Mouse (Mus musculus) hindbrain, postnatal 0 days (tissue): Measurements from ENCODE around the gene Tspear. TPM values are rescaled to one million over a fixed set of nuclear protein-coding genes. Genes with fewer than 3 reads are reported as not detected.

ENCODE experiments used
- ATAC-seq: fragments of 200-750 bp; cut with Nextera tagmentation; 2 replicates; pipeline ENCODE4 v1.8.0; 2017; ENCODE audit warnings: mild to moderate bottlenecking, moderate TSS enrichment, moderate library complexity
- DNase-seq: peaks from one replicate; pipeline ENCODE4 v3.0.0-alpha.2; 2015; ENCODE audit warnings: low spot score
- H3K27ac ChIP-seq: fragments of 300-500 bp; sonication (generic); 2 replicates; pipeline ENCODE4 v1.5.1; 2014; ENCODE audit warnings: mild to moderate bottlenecking
- H3K27me3 ChIP-seq: fragments of 300-500 bp; sonication (generic); 2 replicates; pipeline ENCODE4 v1.6.1; 2014; ENCODE audit warnings: low read length, mixed read lengths; ENCODE audit not compliant: insufficient read depth
- H3K36me3 ChIP-seq: fragments of 300-500 bp; sonication (generic); 2 replicates; pipeline ENCODE4 v1.6.1; 2014; ENCODE audit warnings: low read length, mixed read lengths; ENCODE audit not compliant: insufficient read depth
- H3K4me1 ChIP-seq: fragments of 300-500 bp; sonication (generic); 2 replicates; pipeline ENCODE4 v1.6.1; 2014; ENCODE audit warnings: antibody characterized with exemption, low read length, mixed read lengths; ENCODE audit not compliant: insufficient read depth
- H3K4me2 ChIP-seq: fragments of 300-500 bp; sonication (generic); 2 replicates; pipeline ENCODE4 v1.6.1; 2014; ENCODE audit warnings: low read depth, mild to moderate bottlenecking, low read length, moderate library complexity, mixed read lengths
- H3K4me3 ChIP-seq: fragments of 300-500 bp; sonication (generic); 2 replicates; pipeline ENCODE4 v1.5.1; 2014; ENCODE audit warnings: low read length
- H3K9ac ChIP-seq: fragments of 300-500 bp; sonication (generic); replicated peaks from 2 replicates; pipeline ENCODE4 v1.6.1; 2014; ENCODE audit warnings: mild to moderate bottlenecking, low read length, moderate library complexity, mixed read lengths
- H3K9me3 ChIP-seq: fragments of 300-500 bp; sonication (generic); 2 replicates; pipeline ENCODE4 v1.6.1; 2016; ENCODE audit warnings: low read length, mixed read lengths
- CTCF ChIP-seq: IDR thresholded peaks from 2 replicates; pipeline ENCODE4 v1.5.1; 2016; ENCODE audit warnings: antibody characterized with exemption, control low read depth, low read depth
- WGBS: fragments of 180-500 bp; shearing (Covaris S2); extraction: QIAGEN DNeasy Blood & Tissue Kit; methylation state at CpG from one replicate; pipeline ENCODE4 v1.1.7; 2014; 5-methylcytosine and 5-hydroxymethylcytosine counted together
- polyA plus RNA-seq: library from polyadenylated mRNA; unstranded; fragments of >200 nt; fragmentation: Nextera tagmentation; extraction: Ambion mirVana; gene quantifications from 2 replicates; pipeline ENCODE4 v1.2.1, GENCODE M21; 2015
- total RNA-seq: library from RNA; depleted of rRNA; stranded (reverse); fragments of >200 nt; gene quantifications from 2 replicates; pipeline ENCODE4 v1.2.3, GENCODE M21; 2014

Gene Tspear
- total and polyA plus RNA-seq, 2 experiments from 2014 or later, result 0.42 to 1.3 TPM

DNA sequence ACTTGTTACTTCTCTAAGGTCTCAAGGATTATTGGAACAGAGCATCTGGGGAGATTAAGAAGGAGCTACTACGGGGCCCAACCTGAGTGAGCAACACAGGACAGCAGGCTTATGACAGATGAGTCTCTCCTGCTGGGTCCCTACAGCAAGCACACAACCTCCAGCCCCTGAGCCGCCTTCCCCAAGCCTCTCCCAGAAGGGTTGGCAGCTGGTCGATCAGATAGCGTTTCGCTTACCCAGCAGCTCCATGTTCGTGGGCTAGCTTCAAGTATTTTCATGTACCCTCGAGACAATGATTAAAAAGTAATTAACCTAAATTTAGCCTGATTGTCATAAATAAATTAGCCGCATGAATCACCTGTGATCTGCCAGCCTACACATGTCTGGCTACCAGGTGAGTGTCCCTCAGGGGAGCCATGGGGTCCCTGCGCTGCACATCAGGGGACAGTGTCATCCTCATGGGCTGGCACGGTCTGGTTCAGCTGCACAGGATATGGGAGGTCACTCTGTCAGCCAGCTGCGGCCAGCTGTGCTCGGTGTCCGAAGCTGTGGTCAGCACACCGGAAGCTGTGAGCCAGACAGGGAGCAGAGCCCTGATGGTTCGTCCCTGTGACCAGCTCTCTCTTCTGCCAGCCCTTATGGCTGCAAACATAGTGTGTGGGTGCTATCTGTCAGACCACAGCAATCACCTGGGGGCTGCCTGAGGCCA, 27.9 kb upstream of the Tspear start:
- H3K9ac ChIP-seq, result no peak overlapping the region
- DNase-seq (no peak), ATAC-seq (peak; percentile 27; the same call in 1 of the 2 replicates)
- no peaks in the 10 kb centered on the region for H3K36me3 ChIP-seq
- no peak overlapping the region for H3K4me3 ChIP-seq
- no peak overlapping the region for H3K27ac ChIP-seq
- no peaks in the 10 kb centered on the region for H3K27me3 ChIP-seq
- no peaks in the 10 kb centered on the region for H3K9me3 ChIP-seq
- WGBS, result 65% methylated on average over 15 of the region's 15 CpGs
- H3K4me1 ChIP-seq, result no peaks in the 10 kb centered on the region
- TF ChIP-seq CTCF, result no peak
- no peak overlapping the region for H3K4me2 ChIP-seq

DNA sequence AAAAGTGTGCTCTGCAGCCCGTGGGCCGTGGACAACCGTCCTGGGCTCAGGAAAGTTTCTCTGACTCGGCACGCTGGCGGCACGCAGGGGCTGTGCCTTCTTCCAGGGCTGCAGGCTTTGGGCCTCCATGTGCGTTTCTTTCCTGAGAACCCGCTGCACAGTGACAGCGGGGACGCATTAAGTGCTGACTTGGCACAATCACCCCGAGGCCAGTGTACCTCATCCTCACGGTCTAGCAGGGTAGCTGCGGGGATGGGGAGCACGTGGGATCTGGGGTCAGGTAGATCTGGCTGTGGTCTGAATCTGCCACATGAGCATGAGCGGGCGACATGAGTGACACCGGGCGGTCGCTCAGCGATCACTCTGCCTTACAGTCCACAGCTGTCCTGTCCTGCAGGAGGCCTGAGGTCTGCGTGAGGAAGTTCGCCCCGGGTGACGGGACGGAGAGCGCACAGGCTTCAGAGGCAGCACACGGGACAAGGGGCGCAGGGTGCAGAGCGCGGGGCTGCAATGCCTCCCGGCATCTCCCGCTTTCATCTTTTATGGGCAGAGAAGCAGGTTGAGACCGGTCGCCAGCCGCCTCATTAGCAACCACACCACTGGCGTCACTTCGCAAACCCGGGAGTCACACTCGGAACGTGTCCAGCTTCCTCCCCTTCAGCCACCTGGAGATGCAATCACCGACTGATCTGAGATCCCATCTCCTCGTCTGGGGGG, 22.3 kb upstream of the Tspear start:
- no peaks in the 10 kb centered on the region for H3K27me3 ChIP-seq
- no peak overlapping the region for H3K9ac ChIP-seq
- no peak overlapping the region for H3K4me3 ChIP-seq
- DNase-seq (no peak), ATAC-seq (peak; percentile 24; the same call in 1 of the 2 replicates)
- no peaks in the 10 kb centered on the region for H3K36me3 ChIP-seq
- no peaks in the 10 kb centered on the region for H3K9me3 ChIP-seq
- no peak for TF ChIP-seq CTCF
- no peak overlapping the region for H3K27ac ChIP-seq
- H3K4me1 ChIP-seq, result no peaks in the 10 kb centered on the region
- 63% methylated on average over 43 of the region's 43 CpGs for WGBS
- no peak overlapping the region for H3K4me2 ChIP-seq

DNA sequence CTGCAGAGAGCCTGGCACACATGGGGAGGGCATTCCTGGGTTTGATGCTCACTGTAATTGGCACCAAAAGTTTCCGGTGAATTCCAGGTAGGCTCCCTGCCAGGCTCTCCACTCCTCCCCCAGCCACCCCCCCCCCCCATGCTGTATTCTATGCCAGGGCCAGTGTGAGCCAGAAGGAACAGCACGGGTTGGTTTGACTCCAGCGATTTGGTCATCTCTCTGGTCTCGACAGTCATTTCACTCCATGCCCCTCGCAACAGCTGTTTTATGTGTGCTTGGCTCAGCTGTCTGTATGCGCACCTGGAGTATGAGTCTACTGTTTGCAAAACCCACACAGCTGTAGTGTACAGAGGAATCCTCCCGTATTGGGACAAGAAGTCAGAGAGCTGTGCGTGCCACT, 20.0 kb upstream of the Tspear start:
- no peak overlapping the region for H3K4me3 ChIP-seq
- no peak overlapping the region for H3K27ac ChIP-seq
- H3K27me3 ChIP-seq, result no peaks in the 10 kb centered on the region
- 62% methylated on average over 8 of the region's 8 CpGs for WGBS
- no peak for TF ChIP-seq CTCF
- H3K9me3 ChIP-seq, result no peaks in the 10 kb centered on the region
- H3K36me3 ChIP-seq, result no peaks in the 10 kb centered on the region
- H3K4me1 ChIP-seq, result no peaks in the 10 kb centered on the region
- no peak overlapping the region for H3K9ac ChIP-seq
- ATAC-seq (peak; percentile 46; the same call in 1 of the 2 replicates), DNase-seq (peak; percentile 27)
- H3K4me2 ChIP-seq, result no peak overlapping the region

DNA sequence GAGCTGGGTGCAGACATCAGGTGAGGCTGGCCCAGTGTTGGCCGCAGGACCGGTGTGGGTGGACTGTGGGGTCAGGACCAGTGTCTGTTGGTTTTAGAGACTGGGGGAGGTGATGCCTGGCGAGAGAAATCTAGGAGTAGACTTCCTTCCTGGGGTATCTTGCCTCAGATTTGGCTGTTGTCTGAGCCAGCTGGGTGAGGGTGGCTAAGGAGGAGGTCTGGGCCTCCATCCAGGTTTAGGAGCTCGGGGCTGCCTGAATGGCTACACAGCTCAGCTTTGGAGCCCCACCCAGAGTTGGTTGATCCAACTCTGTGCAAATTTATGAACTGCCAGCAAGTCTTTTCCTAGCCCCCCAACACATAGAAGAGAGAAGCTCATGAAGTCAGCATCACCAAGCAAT, 19.0 kb upstream of the Tspear start:
- no peak overlapping the region for H3K4me3 ChIP-seq
- no peaks in the 10 kb centered on the region for H3K27me3 ChIP-seq
- no peak overlapping the region for H3K9ac ChIP-seq
- no peaks in the 10 kb centered on the region for H3K9me3 ChIP-seq
- TF ChIP-seq CTCF, result no peak
- no peaks in the 10 kb centered on the region for H3K4me1 ChIP-seq
- DNase-seq (no peak), ATAC-seq (no peak)
- no peak overlapping the region for H3K27ac ChIP-seq
- H3K36me3 ChIP-seq, result no peaks in the 10 kb centered on the region
- 68% methylated on average over 4 of the region's 4 CpGs for WGBS
- H3K4me2 ChIP-seq, result no peak overlapping the region

DNA sequence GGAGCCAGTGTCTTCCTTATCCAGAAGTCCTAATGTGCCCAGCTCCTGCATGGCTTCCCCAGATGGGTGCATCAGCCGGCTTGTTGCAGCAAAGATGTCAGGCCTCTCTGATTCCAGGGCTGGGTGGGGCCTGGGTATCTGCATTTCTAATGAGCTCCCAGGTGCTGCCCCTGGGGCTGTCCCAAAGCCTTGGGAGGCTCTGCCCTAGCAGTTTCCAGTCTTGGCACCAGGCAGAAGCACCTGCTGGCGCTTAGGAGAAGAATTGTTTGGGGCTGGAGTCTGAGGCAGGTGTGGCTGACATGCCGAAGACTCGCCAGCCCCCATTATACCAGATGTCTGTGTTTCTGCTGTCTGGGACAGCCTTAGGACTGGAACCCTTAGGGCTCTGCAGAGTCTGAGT, 15.7 kb upstream of the Tspear start:
- H3K4me3 ChIP-seq, result no peak overlapping the region
- no peak overlapping the region for H3K27ac ChIP-seq
- DNase-seq (no peak), ATAC-seq (no peak)
- H3K4me1 ChIP-seq, result no peaks in the 10 kb centered on the region
- WGBS, result 76% methylated on average over 4 of the region's 4 CpGs
- no peak overlapping the region for H3K4me2 ChIP-seq
- no peak for TF ChIP-seq CTCF
- H3K9me3 ChIP-seq, result no peaks in the 10 kb centered on the region
- no peaks in the 10 kb centered on the region; the same call in 1 of the 2 replicates for H3K27me3 ChIP-seq
- H3K9ac ChIP-seq, result no peak overlapping the region
- no peaks in the 10 kb centered on the region for H3K36me3 ChIP-seq

DNA sequence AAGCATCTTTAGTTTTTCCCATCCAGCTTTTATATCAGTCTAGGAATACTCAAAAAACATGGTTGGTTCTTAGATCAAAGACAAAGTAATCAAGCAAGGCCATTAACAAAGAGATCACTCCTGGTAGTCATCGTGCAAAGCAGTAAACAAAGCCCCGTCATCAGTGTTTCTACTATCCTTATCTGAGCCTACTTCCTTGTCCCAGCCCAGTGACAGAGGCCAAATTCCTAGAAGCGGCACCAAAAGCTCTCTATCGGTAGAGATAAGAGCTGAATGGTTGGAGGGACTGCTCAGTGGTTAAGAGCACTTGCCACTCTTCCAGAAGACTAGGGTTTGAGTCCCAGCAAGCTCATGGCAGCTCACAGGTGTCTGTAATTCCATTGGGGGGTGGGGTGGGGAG, 14.8 kb upstream of the Tspear start:
- ATAC-seq, result no peak
- no peak overlapping the region for H3K27ac ChIP-seq
- WGBS, result 81% methylated on average over 4 of the region's 4 CpGs
- no peak for TF ChIP-seq CTCF
- peaks cover 4% of the 10 kb centered on the region; the same call in 1 of the 2 replicates for H3K27me3 ChIP-seq
- H3K36me3 ChIP-seq, result no peaks in the 10 kb centered on the region
- no peak overlapping the region for H3K4me3 ChIP-seq
- no peak for DNase-seq
- no peak overlapping the region for H3K4me2 ChIP-seq
- H3K9me3 ChIP-seq, result no peaks in the 10 kb centered on the region
- no peak overlapping the region for H3K9ac ChIP-seq
- H3K4me1 ChIP-seq, result no peaks in the 10 kb centered on the region

DNA sequence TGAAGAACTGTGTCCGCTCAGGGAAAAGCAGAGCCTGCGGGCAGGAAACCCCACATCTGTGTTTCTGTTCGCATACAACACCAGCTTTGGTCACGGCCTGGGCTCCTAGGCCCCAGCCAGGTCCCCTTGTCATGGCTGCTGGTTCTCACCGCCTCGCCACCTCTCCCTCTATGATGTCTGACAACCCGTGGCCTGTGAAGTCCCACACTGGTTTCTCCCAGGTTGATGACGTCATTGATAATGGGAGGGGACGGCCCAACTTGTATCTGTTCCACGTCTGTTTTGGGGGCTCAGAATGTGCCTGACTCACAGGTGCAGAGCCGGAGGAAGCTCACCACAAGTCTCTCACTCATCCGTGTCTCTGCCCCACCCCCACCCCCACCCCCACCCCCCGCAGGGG, 12.6 kb upstream of the Tspear start:
- Histone ChIP-seq H3K9me3 (no peaks in the 10 kb centered on the region), H3K27me3 (peaks cover 18% of the 10 kb centered on the region), H3K27ac (no peak overlapping the region), H3K4me1 (peaks cover 6% of the 10 kb centered on the region; the same call in 1 of the 2 replicates), H3K9ac (no peak overlapping the region), H3K4me3 (no peak overlapping the region), H3K36me3 (no peaks in the 10 kb centered on the region), H3K4me2 (no peak overlapping the region)
- WGBS, result 65% methylated on average over 13 of the region's 13 CpGs
- DNase-seq, result no peak
- no peak for TF ChIP-seq CTCF
- no peak for ATAC-seq
